Mouse (Mus musculus) liver, adult 2 months (tissue): ENCODE data around the gene Acbd4.

Experiments
- CTCF ChIP-seq: fragments of 200-500 bp; IDR thresholded peaks from 2 replicates; pipeline ENCODE4 v1.5.1; 2011; ENCODE audit warnings: low read depth, low read length, control low read depth
- POLR2A ChIP-seq: fragments of 200-500 bp; IDR thresholded peaks from 2 replicates; pipeline ENCODE4 v1.6.1; 2011; ENCODE audit warnings: low read length, control low read depth; ENCODE audit not compliant: insufficient read depth; ENCODE audit errors: extremely low read depth

GRCm38 (mm10) chr11:103141101-103141943 lies 39.8 kb downstream of the Acbd4 start:
- TF ChIP-seq CTCF, result no peak
- TF ChIP-seq POLR2A, result no peak
